ENCODE assay signal across 16 mouse cellular contexts in the genomic region with DNA sequence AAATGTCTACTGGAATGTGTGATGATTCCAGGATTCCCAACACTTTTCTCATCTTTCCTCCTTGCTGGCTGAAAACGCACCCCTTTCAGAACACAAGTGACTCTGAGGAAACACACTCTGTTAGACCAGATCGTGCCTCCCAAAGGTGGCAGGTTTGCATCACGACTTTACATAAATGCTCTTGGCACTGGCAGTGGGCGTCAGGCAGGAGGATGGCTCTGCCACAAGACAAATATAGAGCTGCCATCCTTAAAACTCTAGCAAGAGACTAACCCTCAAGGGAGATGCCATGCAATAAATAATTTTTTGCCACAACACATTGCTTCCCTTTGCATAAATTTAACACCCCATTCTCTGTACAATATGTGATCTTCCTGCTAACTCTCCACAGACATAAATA.
DNase-seq lines count a peak whose midpoint lies in the region; ATAC-seq lines count a peak whose summit lies in the region.
"Had no signal": no experiment of that assay in that cellular context is flagged by ENCODE, and none has a peak within 500 bp of the region (broad histone marks: within the 10 kb centered on the region; RNA-seq: fewer than 3 reads in every experiment).

No protein-coding gene starts in this region.

- no peaks in the 10 kb centered on the region for H3K9me3 ChIP-seq in intestine, embryonic 15.5 days
- H3K9me3 ChIP-seq: heart, embryonic 12.5 days had no signal

- 76% methylated on average over 4 of the region's 4 CpGs for WGBS in intestine, embryonic 15.5 days

- no peak for ATAC-seq in intestine, embryonic 15.5 days
- ATAC-seq in monocyte, adult 5-6 weeks (replicated peaks; ENCODE audit: insufficient number of reproducible peaks, low FRiP score, low TSS enrichment, poor library complexity, severe bottlenecking), result no peak
- ATAC-seq: CD4-positive, CD25-positive, alpha-beta regulatory T cell, adult 4 months; hindbrain, postnatal 0 days had no signal

- H3K4me1 ChIP-seq in intestine, embryonic 15.5 days (replicated peaks), result no peaks in the 10 kb centered on the region

- no peaks in the 10 kb centered on the region for H3K27me3 ChIP-seq in intestine, embryonic 15.5 days (replicated peaks)
- H3K27me3 ChIP-seq: heart, embryonic 12.5 days had no signal

- intact Hi-C loops in heart, postnatal 10 days (cut with DNase I), result no loop called here
- intact Hi-C loops in heart, postnatal 14 days (cut with DNase I), result no loop called here

- no peak overlapping the region for H3K27ac ChIP-seq in intestine, embryonic 15.5 days
- H3K27ac ChIP-seq: hindbrain, postnatal 0 days had no signal

- H3K9ac ChIP-seq in intestine, embryonic 15.5 days, result no peak overlapping the region
- H3K9ac ChIP-seq: heart, embryonic 12.5 days had no signal

- no peak overlapping the region for H3K4me2 ChIP-seq in intestine, embryonic 15.5 days (replicated peaks)
- H3K4me2 ChIP-seq: heart, embryonic 12.5 days had no signal

- peak; percentile 1 to 2 for DNase-seq in heart, postnatal 10 days
- DNase-seq in heart, postnatal 14 days, result no peak
- DNase-seq in frontal cortex, adult 2 months (ENCODE audit: extremely low spot score in 1 of 2, low spot score in 1 of 2), result peak; percentile 87 to 92
- DNase-seq in left cerebral cortex, adult 18-20 months (ENCODE audit: low spot score in 2 of 2), result peak; percentile 71 to 84
- peak; percentile 50 for DNase-seq in right cerebral cortex, postnatal 14 days
- DNase-seq in embryo, embryonic 10 days (ENCODE audit: low spot score), result no peak
- DNase-seq: adrenal gland, postnatal 25 days; kidney, adult 9 months; lung, postnatal 10 days; thymus, postnatal 4 days had no signal

- H3K36me3 ChIP-seq in intestine, embryonic 15.5 days, result no peaks in the 10 kb centered on the region
- H3K36me3 ChIP-seq: heart, embryonic 12.5 days had no signal

- no peak overlapping the region for H3K4me3 ChIP-seq in intestine, embryonic 15.5 days (replicated peaks)
- H3K4me3 ChIP-seq: heart, embryonic 12.5 days; myocyte had no signal

Comparison
In these comparisons a context has a peak if more than half of its experiments do, and no peak if none do; other contexts are left out.
1. DNase-seq: peak in heart, postnatal 10 days (2 of 2), frontal cortex, adult 2 months (2 of 2), left cerebral cortex, adult 18-20 months (2 of 2) and right cerebral cortex, postnatal 14 days (single experiment); none in heart, postnatal 14 days (0 of 2) and embryo, embryonic 10 days (single experiment).